Mouse (Mus musculus): ENCODE results near the gene Ppp1r9b. TPM values are rescaled to one million over a fixed set of nuclear protein-coding genes. Genes with fewer than 3 reads are reported as not detected.
"Not testable (repeated sequence)": the region's sequence is repeated elsewhere in the genome, so short reads cannot be mapped to it uniquely, and the experiment has no call there.

Gene Ppp1r9b
- polyA plus RNA-seq, 1 experiment from 2014 or later: 9.3 TPM

DNA sequence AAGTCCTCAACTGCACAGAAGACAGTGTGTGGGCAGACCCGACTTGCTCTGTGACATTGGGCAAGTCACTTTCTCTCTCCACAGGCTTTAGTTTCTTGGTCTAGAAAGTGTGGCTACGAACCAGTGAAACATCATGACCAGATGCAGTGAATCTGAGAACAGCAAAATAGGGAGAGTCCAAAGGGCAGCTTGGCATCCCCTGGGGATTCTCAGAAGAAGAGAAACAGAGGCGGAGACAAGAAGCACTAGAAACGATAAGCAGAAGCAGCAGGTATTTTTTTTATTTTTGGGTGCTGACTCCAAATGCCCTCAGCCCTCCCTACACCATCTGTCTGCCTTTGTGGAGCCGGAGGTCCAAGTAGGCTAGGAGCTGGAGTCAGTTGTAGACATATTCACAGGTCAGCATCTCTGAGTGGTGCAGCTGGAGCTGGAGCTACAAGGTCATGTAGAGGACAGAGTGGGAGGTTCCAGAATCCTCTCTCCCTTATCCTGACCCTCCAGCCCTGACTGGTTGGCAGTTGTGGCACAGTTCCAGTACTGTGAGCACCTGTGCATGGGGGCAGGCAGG, 28.2 kb upstream of the Ppp1r9b start:
- Histone ChIP-seq H3K9me3 (no peaks in the 10 kb centered on the region), H3K4me1 (peaks cover 28% of the 10 kb centered on the region), H3K27ac (no peak overlapping the region), H3K4me2 (no peak overlapping the region), H3K36me3 (no peaks in the 10 kb centered on the region), H3K4me3 (no peak overlapping the region), H3K27me3 (no peaks in the 10 kb centered on the region), H3K9ac (no peak overlapping the region)
- no peak for ATAC-seq (ENCODE audit: borderline replicate concordance, extremely low read depth, low FRiP score, low TSS enrichment)
- WGBS: 54% methylated on average over 5 of the region's 5 CpGs

DNA sequence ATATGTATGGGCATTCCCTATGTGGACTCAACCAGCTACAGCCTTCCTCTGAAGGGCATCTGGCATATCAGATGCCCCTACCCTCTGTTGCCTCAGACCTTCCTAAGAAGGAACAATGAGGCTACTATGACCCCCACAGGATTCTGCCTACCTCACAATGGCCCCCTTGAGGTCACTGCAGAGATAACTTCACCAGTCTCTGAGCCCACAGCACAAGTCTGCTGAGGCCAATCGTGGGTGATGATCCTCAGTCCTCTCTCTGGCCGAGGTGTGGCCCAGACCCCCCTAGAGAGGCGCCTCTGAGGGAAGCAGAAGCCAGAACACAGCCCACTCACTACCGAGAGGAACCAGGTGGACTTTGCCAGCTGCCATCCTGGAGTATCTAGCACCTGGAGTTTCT, 23.4 kb upstream of the Ppp1r9b start, which contains the start of gene Hils1:
Gene Hils1, plus strand, starts transcription at position 175 of the 400 bp plus-strand sequence.
- 31% methylated on average over 4 of the region's 4 CpGs for WGBS
- no peak within 1 kb of the TSS for H3K9ac ChIP-seq
- H3K4me1 ChIP-seq: 0 out of 2 replicates have a peak, but pooled peaks cover 7% of the 10 kb centered on the region
- no peaks in the 10 kb centered on the region for H3K27me3 ChIP-seq
- no peak within 1 kb of the TSS for H3K4me3 ChIP-seq
- no peak within 1 kb of the TSS for H3K27ac ChIP-seq
- no peak for ATAC-seq (ENCODE audit: borderline replicate concordance, extremely low read depth, low FRiP score, low TSS enrichment)
- no peaks in the 10 kb centered on the region for H3K36me3 ChIP-seq
- H3K4me2 ChIP-seq: no peak within 1 kb of the TSS
- no peaks in the 10 kb centered on the region for H3K9me3 ChIP-seq

DNA sequence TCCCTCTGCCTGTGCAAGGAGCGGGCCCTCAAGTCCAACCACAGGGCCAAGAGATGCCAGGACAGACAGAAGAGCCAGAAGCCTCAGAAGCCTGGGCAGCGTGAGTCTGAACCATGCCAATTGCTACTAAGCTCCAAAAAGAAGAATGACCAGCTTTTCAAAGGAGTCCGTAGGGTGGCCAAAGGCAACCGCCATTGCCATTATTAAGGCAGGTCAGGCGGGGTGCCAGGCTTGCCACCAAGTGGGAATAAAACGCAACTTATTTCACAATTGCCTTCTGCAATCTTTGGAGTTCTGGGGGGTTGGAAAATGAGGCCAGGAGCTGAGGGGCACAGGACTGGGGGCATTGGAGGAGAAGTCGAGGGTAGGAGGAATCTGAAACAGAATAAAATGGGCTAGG, 22.6 kb upstream of the Ppp1r9b start:
- no peak overlapping the region for H3K9ac ChIP-seq
- H3K27me3 ChIP-seq: no peaks in the 10 kb centered on the region
- 77% methylated on average over 7 of the region's 7 CpGs for WGBS
- H3K36me3 ChIP-seq: no peaks in the 10 kb centered on the region
- H3K9me3 ChIP-seq: no peaks in the 10 kb centered on the region
- no peak overlapping the region for H3K4me2 ChIP-seq
- H3K4me1 ChIP-seq: no peaks in the 10 kb centered on the region
- no peak overlapping the region for H3K27ac ChIP-seq
- H3K4me3 ChIP-seq: no peak overlapping the region
- ATAC-seq (ENCODE audit: borderline replicate concordance, extremely low read depth, low FRiP score, low TSS enrichment): no peak

DNA sequence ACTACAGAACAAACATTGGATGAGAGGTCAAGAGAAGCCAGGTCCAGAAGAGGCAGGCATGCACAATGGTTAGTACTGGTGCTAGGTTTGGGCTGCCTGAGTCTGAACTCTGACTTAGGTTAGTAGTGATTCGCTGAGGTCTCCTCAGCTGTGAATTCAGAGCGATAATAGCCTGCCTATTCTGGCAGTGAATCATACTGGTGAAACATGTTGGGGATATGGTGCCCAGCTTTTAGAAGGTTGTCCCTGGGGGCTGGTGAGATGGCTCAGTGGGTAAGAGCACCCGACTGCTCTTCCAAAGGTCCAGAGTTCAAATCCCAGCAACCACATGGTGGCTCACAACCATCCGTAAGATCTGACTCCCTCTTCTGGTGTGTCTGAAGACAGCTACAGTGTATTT, 21.1 kb upstream of the Ppp1r9b start:
- 84% methylated on average over 4 of the region's 4 CpGs for WGBS
- H3K27ac ChIP-seq; H3K9me3 ChIP-seq; H3K9ac ChIP-seq; ATAC-seq (ENCODE audit: borderline replicate concordance, extremely low read depth, low FRiP score, low TSS enrichment); H3K4me2 ChIP-seq; H3K4me1 ChIP-seq; H3K27me3 ChIP-seq; H3K36me3 ChIP-seq; H3K4me3 ChIP-seq: not testable (repeated sequence)

DNA sequence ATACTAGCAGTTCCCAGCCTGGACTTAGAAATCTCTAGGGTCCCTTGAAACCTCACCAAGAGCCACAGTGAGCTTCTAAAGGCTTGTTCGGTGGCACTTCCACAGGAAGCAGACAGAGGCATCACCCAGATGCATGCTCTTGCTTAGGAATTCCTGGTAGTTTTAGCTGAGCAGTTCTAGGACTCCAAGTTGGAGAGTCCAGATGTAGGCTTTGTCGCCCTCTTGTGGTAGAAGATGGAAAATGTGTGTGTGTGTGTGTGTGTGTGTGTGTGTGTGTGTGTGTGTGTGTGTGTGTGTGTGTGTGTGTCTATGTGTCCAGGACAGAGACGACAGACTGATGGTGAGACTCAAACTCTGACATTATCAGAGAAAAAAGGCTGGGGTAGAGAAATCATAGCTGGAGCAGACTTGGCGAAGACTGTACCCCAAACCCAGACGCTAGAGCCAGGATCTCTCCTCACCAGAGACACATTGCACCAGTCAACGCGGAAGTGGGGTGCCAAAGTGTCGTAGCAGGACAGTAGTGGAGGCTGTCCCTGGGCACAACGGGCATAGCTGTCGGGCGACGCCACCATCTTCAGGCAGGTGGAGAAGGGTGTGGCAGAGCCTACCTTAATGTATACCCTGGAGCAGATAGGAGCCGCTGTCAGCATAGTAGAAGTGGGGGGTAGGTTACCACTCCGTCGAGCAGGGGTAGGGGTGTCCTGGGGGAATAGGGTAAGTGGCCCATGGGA, 20.5 kb upstream of the Ppp1r9b start:
- Histone ChIP-seq H3K4me3 (no peak overlapping the region), H3K4me1 (no peaks in the 10 kb centered on the region), H3K27ac (no peak overlapping the region), H3K9me3 (no peaks in the 10 kb centered on the region), H3K27me3 (no peaks in the 10 kb centered on the region), H3K4me2 (no peak overlapping the region), H3K9ac (no peak overlapping the region), H3K36me3 (no peaks in the 10 kb centered on the region)
- 54% methylated on average over 15 of the region's 15 CpGs for WGBS
- ATAC-seq (ENCODE audit: borderline replicate concordance, extremely low read depth, low FRiP score, low TSS enrichment): peak; percentile 43

DNA sequence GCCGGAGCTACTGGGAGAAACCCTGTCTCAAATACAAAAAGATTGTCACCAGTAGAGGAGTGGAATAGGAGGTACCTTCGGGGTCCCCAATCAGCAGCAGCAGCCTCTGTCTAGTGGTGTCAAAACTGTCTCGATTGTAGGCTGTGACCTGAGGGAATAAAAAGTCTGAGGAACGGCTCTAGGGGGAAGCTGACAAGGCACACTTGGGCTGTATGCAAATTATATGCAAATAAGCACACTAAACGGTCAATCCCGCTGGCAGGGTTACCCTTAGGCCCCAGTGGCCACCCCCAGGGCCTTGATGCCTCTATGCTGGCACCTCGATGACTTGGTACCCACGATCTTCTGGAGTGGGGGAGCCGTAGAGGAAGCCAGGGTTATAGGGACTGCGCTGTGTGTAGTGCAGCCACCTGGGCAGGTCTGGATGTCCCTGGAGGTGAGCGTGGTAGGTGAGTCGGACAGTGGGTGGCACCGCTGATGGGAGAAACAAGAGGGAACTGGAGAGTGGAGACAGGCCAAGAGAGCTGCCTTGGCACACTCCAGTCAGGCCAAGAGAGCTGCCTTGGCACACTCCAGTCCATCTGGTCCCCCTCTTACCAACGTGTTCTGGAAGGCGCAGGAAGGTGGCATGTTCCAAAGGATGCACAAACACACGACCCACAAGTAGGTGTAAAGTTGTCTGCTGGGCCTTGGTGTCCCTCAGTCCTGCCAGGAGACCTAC, 18.8 kb upstream of the Ppp1r9b start:
- H3K36me3 ChIP-seq: no peaks in the 10 kb centered on the region
- WGBS: 63% methylated on average over 16 of the region's 16 CpGs
- H3K4me1 ChIP-seq: no peaks in the 10 kb centered on the region
- no peak overlapping the region for H3K9ac ChIP-seq
- no peak overlapping the region for H3K4me3 ChIP-seq
- no peak overlapping the region for H3K4me2 ChIP-seq
- H3K9me3 ChIP-seq: no peaks in the 10 kb centered on the region
- no peak for ATAC-seq (ENCODE audit: borderline replicate concordance, extremely low read depth, low FRiP score, low TSS enrichment)
- H3K27ac ChIP-seq: no peak overlapping the region
- no peaks in the 10 kb centered on the region; the same call in 1 of the 2 replicates for H3K27me3 ChIP-seq

DNA sequence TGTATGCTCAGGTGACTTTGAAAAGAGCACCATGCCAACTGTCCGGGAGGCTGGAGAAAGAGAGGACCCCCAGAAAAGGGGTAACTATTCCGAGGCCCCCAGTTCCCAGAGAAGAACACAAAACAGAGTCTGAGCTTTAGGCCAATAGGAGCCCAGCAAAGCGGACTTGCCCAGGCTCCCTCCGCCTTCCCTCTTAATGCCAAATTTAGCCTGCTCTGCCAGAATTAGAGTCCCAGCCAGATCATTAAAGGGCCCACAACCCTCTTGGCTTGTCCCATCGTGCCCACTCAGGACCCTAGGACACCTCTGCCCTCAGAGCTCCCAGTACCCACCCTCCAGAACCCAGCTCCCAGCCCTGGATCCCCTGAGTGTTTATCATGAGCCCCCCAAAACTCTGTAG, 17.9 kb upstream of the Ppp1r9b start:
- no peaks in the 10 kb centered on the region for H3K9me3 ChIP-seq
- no peak overlapping the region for H3K4me2 ChIP-seq
- no peak for ATAC-seq (ENCODE audit: borderline replicate concordance, extremely low read depth, low FRiP score, low TSS enrichment)
- H3K4me3 ChIP-seq: no peak overlapping the region
- H3K27ac ChIP-seq: no peak overlapping the region
- no peaks in the 10 kb centered on the region for H3K4me1 ChIP-seq
- no peak overlapping the region for H3K9ac ChIP-seq
- no peaks in the 10 kb centered on the region; the same call in 1 of the 2 replicates for H3K27me3 ChIP-seq
- 51% methylated on average over 5 of the region's 5 CpGs for WGBS
- H3K36me3 ChIP-seq: no peaks in the 10 kb centered on the region

DNA sequence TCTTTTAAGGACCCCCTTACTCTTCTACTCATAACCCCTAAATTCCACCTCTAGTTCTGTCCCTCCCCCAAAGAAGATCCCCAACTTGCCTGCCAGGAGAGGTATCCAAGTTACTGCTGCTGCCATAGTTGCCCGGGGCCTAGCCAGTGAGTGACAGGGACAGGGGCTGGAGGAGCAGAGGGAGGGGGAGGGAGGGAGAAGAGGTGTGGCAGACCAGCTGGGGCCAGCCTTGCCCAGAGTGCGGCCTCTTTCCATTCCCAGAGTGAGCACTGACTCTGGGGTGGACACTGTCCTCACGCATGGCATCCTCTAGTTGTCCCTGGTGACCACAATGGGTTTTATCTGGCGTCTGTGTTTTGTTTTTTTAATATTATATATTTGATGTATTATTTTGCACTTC, 17.5 kb upstream of the Ppp1r9b start:
- no peak overlapping the region for H3K27ac ChIP-seq
- H3K4me3 ChIP-seq: no peak overlapping the region
- no peaks in the 10 kb centered on the region; the same call in 1 of the 2 replicates for H3K27me3 ChIP-seq
- H3K4me1 ChIP-seq: 0 out of 2 replicates have a peak, but pooled peaks cover 1% of the 10 kb centered on the region
- WGBS: 51% methylated on average over 4 of the region's 4 CpGs
- H3K9ac ChIP-seq: no peak overlapping the region
- no peak for ATAC-seq (ENCODE audit: borderline replicate concordance, extremely low read depth, low FRiP score, low TSS enrichment)
- H3K9me3 ChIP-seq: no peaks in the 10 kb centered on the region
- no peaks in the 10 kb centered on the region for H3K36me3 ChIP-seq
- no peak overlapping the region for H3K4me2 ChIP-seq

DNA sequence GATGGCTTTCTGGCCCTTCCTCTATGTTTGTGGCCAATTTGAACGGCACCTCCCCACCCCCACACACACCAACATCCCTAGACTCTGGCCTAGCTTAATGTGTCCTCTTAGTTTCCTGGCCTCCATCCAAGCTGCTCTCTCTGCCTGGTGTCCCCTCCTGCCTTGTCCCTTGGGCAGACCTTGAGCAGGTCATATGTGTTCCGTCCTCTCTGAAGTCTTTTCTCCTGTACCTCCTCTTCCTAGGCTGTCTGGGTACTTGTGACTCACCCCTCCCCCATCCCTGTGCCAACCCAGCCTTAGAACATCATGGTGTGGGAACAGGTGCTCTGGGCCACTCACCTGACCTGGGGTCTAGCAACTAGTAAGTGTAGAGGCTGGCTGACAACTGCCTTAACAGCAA, 15.9 kb upstream of the Ppp1r9b start:
- Histone ChIP-seq H3K4me3 (no peak overlapping the region), H3K27me3 (no peaks in the 10 kb centered on the region; the same call in 1 of the 2 replicates), H3K9me3 (no peaks in the 10 kb centered on the region), H3K9ac (no peak overlapping the region), H3K36me3 (no peaks in the 10 kb centered on the region), H3K27ac (no peak overlapping the region), H3K4me2 (no peak overlapping the region), H3K4me1 (peaks cover 15% of the 10 kb centered on the region; the same call in 1 of the 2 replicates)
- 50% methylated on average over 2 of the region's 2 CpGs for WGBS
- ATAC-seq (ENCODE audit: borderline replicate concordance, extremely low read depth, low FRiP score, low TSS enrichment): no peak

DNA sequence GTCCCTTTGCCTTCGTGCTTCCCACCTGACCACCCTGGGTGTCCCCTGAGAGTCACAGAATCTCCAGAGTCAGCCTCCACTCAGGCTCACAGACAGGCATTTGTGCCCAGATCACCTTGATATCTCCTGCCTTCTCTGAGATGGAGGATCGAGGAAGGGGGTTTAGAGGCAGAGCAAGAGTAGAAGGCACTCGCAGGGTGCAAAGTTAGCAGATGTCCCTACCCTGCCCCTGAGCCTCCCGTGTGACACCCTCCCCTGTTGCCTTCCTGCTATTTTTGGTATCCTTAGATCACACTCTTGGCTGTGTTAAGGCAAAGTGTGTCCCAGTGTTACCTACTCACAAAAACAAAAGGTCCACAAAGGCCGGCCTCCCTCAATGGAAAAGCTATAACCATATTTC, 14.6 kb upstream of the Ppp1r9b start, which contains the start of gene Sgca:
Gene Sgca, minus strand, starts transcription at position 129 of the 400 bp plus-strand sequence.
- ATAC-seq (ENCODE audit: borderline replicate concordance, extremely low read depth, low FRiP score, low TSS enrichment): no peak
- Histone ChIP-seq H3K27me3 (no peaks in the 10 kb centered on the region; the same call in 1 of the 2 replicates), H3K36me3 (no peaks in the 10 kb centered on the region), H3K4me1 (peaks cover 15% of the 10 kb centered on the region; the same call in 1 of the 2 replicates), H3K9ac (no peak within 1 kb of the TSS), H3K27ac (no peak within 1 kb of the TSS), H3K4me2 (no peak within 1 kb of the TSS), H3K9me3 (no peaks in the 10 kb centered on the region), H3K4me3 (no peak within 1 kb of the TSS)
- 60% methylated on average over 5 of the region's 5 CpGs for WGBS

DNA sequence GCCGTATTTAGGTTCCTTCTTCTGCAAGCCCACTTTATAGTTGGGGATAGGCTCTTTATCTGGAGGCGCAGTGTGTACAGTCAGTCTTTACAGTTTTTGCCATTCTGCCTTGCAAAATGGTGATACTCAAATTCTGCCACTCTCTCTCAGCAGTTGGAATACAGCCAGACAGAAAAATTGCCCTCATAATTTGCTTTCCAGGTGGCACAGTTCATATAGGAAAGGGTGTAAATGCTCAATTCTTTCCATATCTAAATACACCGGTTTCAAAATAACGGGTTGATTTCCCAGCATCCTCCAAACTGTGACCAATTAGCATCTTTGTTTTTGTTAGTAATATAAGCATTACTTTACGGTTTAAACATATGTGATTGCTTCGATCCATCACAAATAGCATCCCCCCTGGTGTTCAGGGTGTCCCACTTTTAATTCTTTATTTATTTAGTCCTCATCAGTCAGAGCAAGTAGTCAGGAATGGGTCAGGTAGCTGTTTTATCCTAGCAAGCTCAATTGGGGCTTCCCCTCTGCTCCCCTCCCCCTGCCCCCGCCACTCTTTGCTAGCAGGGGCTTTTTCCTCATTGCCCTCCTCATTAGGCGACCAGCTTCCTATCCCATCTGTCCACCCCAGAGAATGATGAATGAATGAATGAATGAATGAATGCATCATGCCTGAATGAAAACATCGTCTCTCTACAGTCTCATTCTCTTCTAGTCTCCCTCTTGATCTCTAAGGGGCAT, 12.5 kb upstream of the Ppp1r9b start:
- ATAC-seq (ENCODE audit: borderline replicate concordance, extremely low read depth, low FRiP score, low TSS enrichment): peak; percentile 8; the same call in 1 of the 2 replicates
- H3K4me1 ChIP-seq: peaks cover 15% of the 10 kb centered on the region; the same call in 1 of the 2 replicates
- H3K27me3 ChIP-seq: no peaks in the 10 kb centered on the region; the same call in 1 of the 2 replicates
- H3K27ac ChIP-seq: no peak overlapping the region
- H3K4me3 ChIP-seq: peak overlapping the region; percentile 15
- 33% methylated on average over 9 of the region's 9 CpGs for WGBS
- H3K9ac ChIP-seq: no peak overlapping the region
- H3K4me2 ChIP-seq: peak overlapping the region; percentile 51
- H3K9me3 ChIP-seq: no peaks in the 10 kb centered on the region
- no peaks in the 10 kb centered on the region for H3K36me3 ChIP-seq
